Mouse (Mus musculus) heart, embryonic 10.5 days (tissue): ENCODE measurements around the gene Slc25a43. TPM values are rescaled to one million over a fixed set of nuclear protein-coding genes. Genes with fewer than 3 reads are reported as not detected.
A peak's percentile ranks its signal among the peaks of the same experiment; 100 is the strongest.
"Not testable (repeated sequence)": the region's sequence is repeated elsewhere in the genome, so short reads cannot be mapped to it uniquely, and the experiment has no call there.

Experiments used
- DNase-seq: peaks from one replicate; pipeline ENCODE4 v3.0.0-alpha.2; 2017; ENCODE audit warnings: low spot score
- H3K27ac ChIP-seq: fragments of 300-500 bp; sonication (generic); 2 replicates; pipeline ENCODE4 v1.5.1; 2016; ENCODE audit warnings: mild to moderate bottlenecking
- H3K27me3 ChIP-seq: fragments of 300-500 bp; sonication (generic); 2 replicates; pipeline ENCODE4 v1.6.1; 2016; ENCODE audit warnings: mild to moderate bottlenecking; ENCODE audit not compliant: poor library complexity, insufficient read depth, severe bottlenecking
- H3K36me3 ChIP-seq: fragments of 300-500 bp; sonication (generic); 2 replicates; pipeline ENCODE4 v1.6.1; 2016; ENCODE audit warnings: mild to moderate bottlenecking, moderate library complexity
- H3K4me1 ChIP-seq: fragments of 300-500 bp; sonication (generic); 2 replicates; pipeline ENCODE4 v1.6.1; 2016; ENCODE audit warnings: mild to moderate bottlenecking
- H3K4me3 ChIP-seq: fragments of 300-500 bp; sonication (generic); 2 replicates; pipeline ENCODE4 v1.5.1; 2016; ENCODE audit warnings: mild to moderate bottlenecking, moderate library complexity
- H3K9me3 ChIP-seq: fragments of 300-500 bp; sonication (generic); 2 replicates; pipeline ENCODE4 v1.6.1; 2016; ENCODE audit warnings: mild to moderate bottlenecking, moderate library complexity
- WGBS: fragments of 180-500 bp; shearing (Covaris S2); methylation state at CpG from one replicate; pipeline ENCODE4 v1.1.7; 2016; 5-methylcytosine and 5-hydroxymethylcytosine counted together
- polyA plus RNA-seq: library from polyadenylated mRNA; unstranded; fragments of >200 nt; fragmentation: Nextera tagmentation; extraction: Ambion mirVana; gene quantifications from 2 replicates; pipeline ENCODE4 v1.2.1, GENCODE M21; 2016

Gene Slc25a43
- polyA plus RNA-seq, 1 experiment from 2014 or later: 2.2 TPM

DNA sequence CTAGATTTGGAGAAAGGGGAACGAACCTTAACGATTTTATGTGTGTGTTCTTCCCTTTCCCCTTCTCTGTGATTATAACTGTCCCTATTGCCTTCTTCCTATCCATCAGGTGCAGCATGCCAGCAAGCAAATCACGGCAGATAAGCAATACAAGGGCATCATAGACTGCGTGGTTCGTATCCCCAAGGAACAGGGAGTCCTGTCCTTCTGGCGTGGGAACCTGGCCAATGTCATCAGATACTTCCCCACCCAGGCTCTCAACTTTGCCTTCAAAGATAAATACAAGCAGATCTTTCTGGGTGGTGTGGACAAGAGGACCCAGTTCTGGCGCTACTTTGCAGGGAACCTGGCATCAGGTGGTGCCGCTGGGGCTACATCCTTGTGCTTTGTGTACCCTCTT lies 53.3 kb downstream of the Slc25a43 start:
- H3K9me3 ChIP-seq, H3K4me1 ChIP-seq, H3K27me3 ChIP-seq, DNase-seq: not testable (repeated sequence)
- H3K4me3 ChIP-seq: peak overlapping the region; percentile 70
- H3K36me3 ChIP-seq: peaks cover 11% of the 10 kb centered on the region
- 71% methylated on average over 8 of the region's 8 CpGs for WGBS
- H3K27ac ChIP-seq: peak overlapping the region; percentile 91; the same call in 1 of the 2 replicates

GRCm38 (mm10) chrX:36799131-36799879 lies 55.8 kb downstream of the Slc25a43 start:
- DNase-seq: no peak
- Histone ChIP-seq H3K36me3 (peaks cover 11% of the 10 kb centered on the region), H3K4me3 (no peak overlapping the region), H3K9me3 (no peaks in the 10 kb centered on the region), H3K4me1 (no peaks in the 10 kb centered on the region), H3K27me3 (no peaks in the 10 kb centered on the region), H3K27ac (no peak overlapping the region)
- WGBS: 48% methylated on average over 6 of the region's 6 CpGs

DNA sequence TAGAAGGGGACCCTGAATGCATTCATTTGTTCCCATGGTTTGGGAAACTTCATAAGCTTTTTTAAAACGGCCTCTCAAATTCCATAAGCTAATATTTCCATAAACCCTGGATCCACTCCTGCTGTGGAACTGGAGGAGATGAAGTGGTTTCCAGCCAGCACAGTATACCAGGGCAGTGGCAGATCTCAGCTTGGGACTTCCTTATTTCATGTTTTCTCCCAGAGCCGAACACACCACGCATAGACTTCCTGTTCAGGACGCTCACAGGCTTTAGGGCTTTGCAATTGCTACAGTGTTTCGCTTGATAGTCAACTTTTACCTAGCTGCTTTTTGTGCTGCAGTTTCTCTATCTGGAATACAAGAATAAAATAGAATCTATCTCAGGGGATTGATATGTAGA lies 59.7 kb downstream of the Slc25a43 start:
- WGBS: 75% methylated on average over 5 of the region's 5 CpGs

DNA sequence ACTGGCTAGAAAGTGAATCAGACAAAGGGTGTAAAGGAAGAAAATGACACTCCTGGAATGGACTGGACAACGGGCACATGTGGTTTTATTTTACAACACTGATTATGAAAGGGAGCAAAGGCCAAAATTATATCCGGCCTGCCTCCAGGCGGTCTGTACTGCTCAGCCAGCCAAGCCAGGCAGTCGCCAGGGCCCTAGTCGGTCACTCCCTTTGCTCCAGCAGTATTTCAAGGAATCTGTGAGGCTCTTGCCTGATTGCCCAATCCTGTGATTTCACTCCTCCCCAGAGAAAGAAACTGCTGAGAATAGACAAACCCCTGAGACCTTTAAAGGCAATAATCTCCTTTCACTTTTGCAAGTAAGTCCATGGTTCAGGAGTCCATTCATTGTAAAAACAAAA lies 60.7 kb downstream of the Slc25a43 start:
- no peaks in the 10 kb centered on the region for H3K9me3 ChIP-seq
- 60% methylated on average over 5 of the region's 5 CpGs for WGBS
- no peak overlapping the region for H3K4me3 ChIP-seq
- H3K4me1 ChIP-seq: no peaks in the 10 kb centered on the region
- H3K27ac ChIP-seq: no peak overlapping the region
- DNase-seq: no peak
- H3K27me3 ChIP-seq: no peaks in the 10 kb centered on the region
- H3K36me3 ChIP-seq: no peaks in the 10 kb centered on the region

More for the DNA sequence above, 59.7 kb downstream of the Slc25a43 start:
- DNase-seq: no peak
- Histone ChIP-seq H3K9me3 (no peaks in the 10 kb centered on the region), H3K27ac (no peak overlapping the region), H3K4me1 (no peaks in the 10 kb centered on the region), H3K36me3 (0 out of 2 replicates have a peak, but pooled peaks cover under 1% of the 10 kb centered on the region), H3K27me3 (no peaks in the 10 kb centered on the region), H3K4me3 (no peak overlapping the region)

DNA sequence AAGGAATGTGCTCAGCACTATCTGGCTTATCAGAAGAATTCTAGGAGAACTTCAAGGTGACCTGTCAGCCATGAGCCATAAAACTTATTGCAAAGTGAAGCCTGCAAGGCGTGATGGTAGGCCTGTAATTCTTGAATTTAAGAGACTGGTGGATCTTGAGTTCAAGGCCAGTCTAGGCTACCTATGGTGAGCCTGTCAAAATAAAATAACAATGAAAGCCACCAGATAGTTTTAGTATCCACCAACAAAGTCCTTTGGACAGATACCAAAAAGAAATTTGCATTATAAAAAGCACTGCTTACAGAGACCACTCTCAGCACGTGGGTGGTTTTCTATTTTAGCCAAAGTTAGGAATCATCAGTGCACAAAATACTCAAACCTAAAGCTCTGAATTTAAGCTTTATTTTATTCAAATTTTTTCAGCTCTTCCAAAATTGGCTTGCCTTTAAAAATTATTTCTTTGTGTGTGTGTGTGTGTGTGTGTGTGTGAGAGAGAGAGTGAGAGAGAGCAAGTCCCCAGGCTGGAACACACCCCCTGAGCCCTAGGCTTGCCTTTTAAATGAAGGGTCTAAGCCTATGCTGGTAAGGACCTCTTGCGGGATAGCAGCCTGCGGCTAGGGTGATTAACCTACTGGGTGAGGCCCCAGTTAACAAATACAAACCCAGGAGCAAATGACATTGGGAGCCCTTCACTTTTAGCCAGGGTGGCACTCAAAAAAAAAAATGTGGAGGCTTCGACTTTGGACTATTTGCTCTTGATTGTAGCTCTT lies 62.2 kb downstream of the Slc25a43 start:
- 63% methylated on average over 5 of the region's 5 CpGs for WGBS
- Histone ChIP-seq H3K9me3 (no peaks in the 10 kb centered on the region), H3K4me3 (no peak overlapping the region), H3K36me3 (no peaks in the 10 kb centered on the region), H3K4me1 (no peaks in the 10 kb centered on the region), H3K27ac (no peak overlapping the region), H3K27me3 (no peaks in the 10 kb centered on the region)
- no peak for DNase-seq

DNA sequence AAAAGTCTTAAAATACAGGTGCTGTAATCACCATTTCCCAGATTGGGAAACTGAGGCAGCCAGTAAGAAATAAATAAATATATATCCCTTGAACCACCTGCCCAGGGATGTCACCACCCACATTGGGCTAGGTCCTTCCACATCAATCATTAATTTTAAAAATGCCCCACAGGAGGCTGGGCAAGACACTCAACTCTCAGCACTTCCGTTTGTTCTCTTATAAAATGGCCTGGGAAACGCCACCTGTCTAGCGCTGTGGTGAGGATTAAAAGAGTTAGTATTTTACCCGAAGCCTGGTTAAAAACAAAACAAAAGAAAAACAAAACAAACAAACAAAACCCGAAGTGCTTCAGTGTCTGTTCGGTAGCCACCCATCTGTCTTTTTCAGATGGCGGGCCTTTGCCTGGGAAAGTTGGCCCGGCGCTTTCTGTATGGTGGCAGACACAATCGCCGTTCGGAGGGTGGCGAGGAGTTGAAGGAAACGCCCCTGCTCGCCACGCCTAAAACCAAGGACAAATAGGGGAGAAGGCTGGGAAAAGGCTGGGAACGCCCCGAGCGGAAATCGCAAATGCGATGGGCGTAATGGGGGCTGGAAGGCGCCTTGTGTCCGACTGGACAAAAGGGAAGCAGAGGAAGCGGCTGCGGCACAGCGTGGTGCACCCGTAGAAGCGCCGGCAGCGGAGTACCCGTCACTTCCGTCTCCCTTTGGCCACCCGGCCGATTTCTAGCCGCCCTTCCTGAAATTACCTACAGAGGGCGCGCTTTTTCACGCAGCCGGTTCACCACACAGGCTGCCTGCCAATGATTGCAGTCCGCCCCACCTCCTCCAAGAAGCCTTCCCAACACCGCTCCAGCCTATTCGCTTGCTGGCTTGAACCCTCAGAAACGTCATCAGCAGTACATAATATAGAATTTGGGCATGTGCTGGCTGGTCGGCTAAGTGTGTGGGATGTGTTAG lies 64.2 kb downstream of the Slc25a43 start:
- 16% methylated on average over 45 of the region's 45 CpGs for WGBS
- Histone ChIP-seq H3K36me3 (no peaks in the 10 kb centered on the region), H3K27ac (peak overlapping the region; percentile 76), H3K9me3 (no peaks in the 10 kb centered on the region), H3K4me1 (no peaks in the 10 kb centered on the region), H3K4me3 (peak overlapping the region; percentile 48), H3K27me3 (no peaks in the 10 kb centered on the region)
- DNase-seq: peak; percentile 95

DNA sequence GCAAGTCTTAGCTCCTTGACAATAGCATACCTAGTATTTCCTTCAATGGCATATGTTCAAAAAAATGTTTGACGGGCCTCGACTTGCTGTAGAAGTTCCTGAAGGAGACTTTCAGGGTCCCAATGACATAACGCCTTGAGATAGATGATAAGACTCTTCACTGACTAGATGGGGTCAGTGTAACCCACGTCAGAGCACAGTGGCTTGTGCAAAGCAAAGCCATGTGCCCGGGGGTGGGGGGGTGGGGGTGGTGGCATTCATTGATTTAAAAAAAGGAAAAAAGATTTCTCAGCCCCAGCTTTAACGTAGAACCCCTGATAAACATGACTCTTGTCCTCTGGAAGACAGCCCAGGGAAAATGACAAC lies 64.8 kb downstream of the Slc25a43 start:
- H3K27me3 ChIP-seq: no peaks in the 10 kb centered on the region
- H3K36me3 ChIP-seq: no peaks in the 10 kb centered on the region
- WGBS: 60% methylated on average over 6 of the region's 6 CpGs
- no peak for DNase-seq
- H3K4me1 ChIP-seq: no peaks in the 10 kb centered on the region
- H3K9me3 ChIP-seq: no peaks in the 10 kb centered on the region
- peak overlapping the region; percentile 76 for H3K27ac ChIP-seq
- H3K4me3 ChIP-seq: peak overlapping the region; percentile 48

DNA sequence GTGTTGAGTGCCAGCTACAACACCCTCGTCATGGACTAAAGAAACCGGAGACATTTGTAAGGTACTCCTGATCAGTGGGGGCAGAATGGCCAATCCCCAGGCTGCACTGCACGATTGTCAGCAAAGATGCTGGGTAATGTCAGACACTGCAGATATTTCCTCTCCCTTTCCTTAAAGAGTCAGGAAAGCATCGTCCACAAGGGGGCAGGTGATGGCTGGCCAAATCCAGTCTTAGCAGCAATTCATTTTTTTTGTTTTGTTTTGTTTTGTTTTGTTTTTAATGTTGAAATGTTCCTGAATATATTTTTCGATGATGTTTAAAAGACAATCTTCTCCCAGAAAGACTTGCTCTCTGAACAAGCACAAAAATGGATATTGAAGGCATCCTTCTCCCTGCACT lies 67.9 kb downstream of the Slc25a43 start:
- no peaks in the 10 kb centered on the region for H3K36me3 ChIP-seq
- no peak for DNase-seq
- H3K9me3 ChIP-seq: no peaks in the 10 kb centered on the region
- WGBS: 35% methylated on average over 5 of the region's 5 CpGs
- no peak overlapping the region for H3K27ac ChIP-seq
- H3K27me3 ChIP-seq: no peaks in the 10 kb centered on the region
- no peaks in the 10 kb centered on the region for H3K4me1 ChIP-seq
- no peak overlapping the region for H3K4me3 ChIP-seq

DNA sequence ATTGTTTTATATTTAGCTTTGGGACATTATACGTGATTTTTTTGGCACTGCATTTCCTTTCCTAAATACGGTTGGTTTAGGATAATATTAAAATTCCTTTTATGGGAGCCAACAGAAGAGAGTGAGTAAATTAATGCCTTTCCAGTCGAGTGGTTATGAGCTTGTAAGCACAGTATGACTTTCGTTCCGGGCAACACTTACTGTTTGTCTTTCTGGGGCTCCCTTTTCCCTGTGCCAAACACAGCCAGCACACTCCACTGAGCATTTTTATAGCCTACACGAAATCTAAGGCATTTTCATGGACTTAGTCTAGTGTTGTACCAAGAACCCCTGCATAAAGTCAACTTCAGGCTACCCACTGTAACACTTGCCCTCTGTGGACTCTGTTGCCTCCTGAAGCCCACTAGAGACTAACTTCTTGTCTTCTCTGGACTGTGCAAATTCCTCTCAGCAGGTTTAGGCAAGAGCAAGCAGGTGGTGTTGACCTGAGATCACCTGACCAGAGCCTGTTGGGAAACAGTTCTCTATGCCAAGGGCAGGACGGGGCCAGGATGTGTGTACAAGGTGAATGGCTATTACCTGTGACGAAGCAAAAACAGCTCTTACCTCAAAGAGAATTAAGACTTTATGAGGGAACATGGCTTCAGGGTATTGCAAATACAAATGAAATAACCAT lies 70.8 kb downstream of the Slc25a43 start:
- Histone ChIP-seq H3K36me3 (no peaks in the 10 kb centered on the region), H3K4me1 (no peaks in the 10 kb centered on the region), H3K27ac (no peak overlapping the region), H3K27me3 (no peaks in the 10 kb centered on the region), H3K4me3 (no peak overlapping the region), H3K9me3 (no peaks in the 10 kb centered on the region)
- no peak for DNase-seq
- 81% methylated on average over 8 of the region's 8 CpGs for WGBS

DNA sequence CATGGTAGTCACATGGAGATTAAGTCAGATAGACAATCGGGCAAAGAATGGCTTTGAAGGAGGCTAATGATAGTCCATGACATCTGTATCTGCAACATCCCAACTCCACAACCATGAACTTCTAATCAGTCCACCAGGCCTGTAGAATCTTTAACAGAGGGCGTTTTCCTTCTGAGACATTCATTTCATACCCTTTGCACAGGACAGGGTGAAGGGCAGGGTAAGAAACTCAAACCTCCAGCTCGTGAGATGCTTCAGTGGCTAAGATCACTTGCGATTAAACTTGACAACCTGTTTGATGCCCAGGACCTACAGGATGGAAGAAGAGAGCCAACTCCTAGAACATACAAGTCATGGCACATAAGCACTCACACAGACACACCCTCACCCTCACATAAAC lies 71.6 kb downstream of the Slc25a43 start:
- 74% methylated on average over 4 of the region's 4 CpGs for WGBS

GRCm38 (mm10) chrX:36815439-36815838 lies 72.0 kb downstream of the Slc25a43 start:
- WGBS: 74% methylated on average over 4 of the region's 4 CpGs
- no peaks in the 10 kb centered on the region for H3K9me3 ChIP-seq
- H3K36me3 ChIP-seq: no peaks in the 10 kb centered on the region

More for the DNA sequence above, 71.6 kb downstream of the Slc25a43 start:
- Histone ChIP-seq H3K4me3 (no peak overlapping the region), H3K9me3 (no peaks in the 10 kb centered on the region), H3K27ac (no peak overlapping the region), H3K27me3 (no peaks in the 10 kb centered on the region), H3K4me1 (no peaks in the 10 kb centered on the region), H3K36me3 (no peaks in the 10 kb centered on the region)
- DNase-seq: no peak

GRCm38 (mm10) chrX:36816368-36816899 lies 73.0 kb downstream of the Slc25a43 start:
- WGBS: 26% methylated on average over 8 of the region's 8 CpGs
- Histone ChIP-seq H3K36me3 (no peaks in the 10 kb centered on the region), H3K27me3 (no peaks in the 10 kb centered on the region), H3K9me3 (no peaks in the 10 kb centered on the region), H3K27ac (peak overlapping the region; percentile 84; the same call in 1 of the 2 replicates), H3K4me1 (no peaks in the 10 kb centered on the region), H3K4me3 (peak overlapping the region; percentile 43; the same call in 1 of the 2 replicates)
- no peak for DNase-seq

More at GRCm38 (mm10) chrX:36815439-36815838, 72.0 kb downstream of the Slc25a43 start:
- Histone ChIP-seq H3K27ac (no peak overlapping the region), H3K27me3 (no peaks in the 10 kb centered on the region), H3K4me1 (no peaks in the 10 kb centered on the region), H3K4me3 (no peak overlapping the region)
- DNase-seq: no peak
